Mouse (Mus musculus) spleen, adult 2 months (tissue): ENCODE measurements at regions not wholly inside any gene's neighbourhood (a gene's known extent, or its start where the extent isn't known, plus 50 kb on each side); places are given as distances from the start of the nearest gene placed in this dataset.

Experiments
- CTCF ChIP-seq: fragments of 200-500 bp; IDR thresholded peaks from 2 replicates; pipeline ENCODE4 v1.5.1; 2011; ENCODE audit warnings: mild to moderate bottlenecking, inconsistent platforms; ENCODE audit not compliant: insufficient read depth, insufficient read length, insufficient replicate concordance; ENCODE audit errors: extremely low read depth
- POLR2A ChIP-seq: fragments of 200-500 bp; IDR thresholded peaks from 2 replicates; pipeline ENCODE4 v1.6.1; 2011; ENCODE audit warnings: low read depth, low read length, inconsistent platforms

- no peak for TF ChIP-seq POLR2A
- TF ChIP-seq CTCF = no peak
These were observed 197.5 kb upstream of the Id2 start for GRCm38 (mm10) chr12:25294179-25295025.
